Mouse (Mus musculus): Measurements from ENCODE around the gene Syt12.
"Not testable (repeated sequence)": the region's sequence is repeated elsewhere in the genome, so short reads cannot be mapped to it uniquely, and the experiment has no call there.

The Syt12 gene

GRCm38 (mm10) chr19:4491080-4491695 lies 13.9 kb upstream of the Syt12 start:
- DNase-seq (ENCODE audit: extremely low read depth, low read depth, low spot score), result no peak

GRCm38 (mm10) chr19:4487877-4488276 lies 10.6 kb upstream of the Syt12 start:
- no peak for DNase-seq (ENCODE audit: extremely low read depth, low read depth, low spot score)

GRCm38 (mm10) chr19:4485006-4485405 lies 7.8 kb upstream of the Syt12 start:
- DNase-seq (ENCODE audit: extremely low read depth, low read depth, low spot score), result no peak

GRCm38 (mm10) chr19:4482111-4482859 lies 5.0 kb upstream of the Syt12 start:
- no peak for DNase-seq (ENCODE audit: extremely low read depth, low read depth, low spot score)

GRCm38 (mm10) chr19:4481326-4481725 lies 4.1 kb upstream of the Syt12 start:
- no peak for DNase-seq (ENCODE audit: extremely low read depth, low read depth, low spot score)

- no peak for DNase-seq (ENCODE audit: extremely low read depth, low read depth, low spot score)
Measured at GRCm38 (mm10) chr19:4480041-4480440, 2.8 kb upstream of the Syt12 start.

GRCm38 (mm10) chr19:4478190-4478516 lies 906 bp upstream of the Syt12 start:
- no peak for DNase-seq (ENCODE audit: extremely low read depth, low read depth, low spot score)

- DNase-seq (ENCODE audit: extremely low read depth, low read depth, low spot score), result no peak
Measured at GRCm38 (mm10) chr19:4476601-4477257, 518 bp downstream of the Syt12 start.

GRCm38 (mm10) chr19:4475224-4475925 lies 1.9 kb downstream of the Syt12 start:
- DNase-seq (ENCODE audit: extremely low read depth, low read depth, low spot score), result no peak

GRCm38 (mm10) chr19:4474739-4475138 lies 2.5 kb downstream of the Syt12 start:
- DNase-seq (ENCODE audit: extremely low read depth, low read depth, low spot score), result no peak

GRCm38 (mm10) chr19:4473549-4473948 lies 3.7 kb downstream of the Syt12 start:
- no peak for DNase-seq (ENCODE audit: extremely low read depth, low read depth, low spot score)

- no peak for DNase-seq (ENCODE audit: extremely low read depth, low read depth, low spot score)
Measured at GRCm38 (mm10) chr19:4468363-4468762, 8.9 kb downstream of the Syt12 start.

GRCm38 (mm10) chr19:4464666-4465065 lies 12.6 kb downstream of the Syt12 start:
- DNase-seq (ENCODE audit: extremely low read depth, low read depth, low spot score), result no peak

GRCm38 (mm10) chr19:4461981-4462380 lies 15.3 kb downstream of the Syt12 start:
- peak; percentile 42 for DNase-seq (ENCODE audit: extremely low read depth, low read depth, low spot score)

- no peak for DNase-seq (ENCODE audit: extremely low read depth, low read depth, low spot score)
Measured at GRCm38 (mm10) chr19:4456227-4456626, 21.0 kb downstream of the Syt12 start.

GRCm38 (mm10) chr19:4455071-4455800 lies 22.0 kb downstream of the Syt12 start:
- DNase-seq (ENCODE audit: extremely low read depth, low read depth, low spot score), result no peak

GRCm38 (mm10) chr19:4454040-4454439 lies 23.2 kb downstream of the Syt12 start:
- DNase-seq (ENCODE audit: extremely low read depth, low read depth, low spot score), result not testable (repeated sequence)

GRCm38 (mm10) chr19:4452525-4452924 lies 24.7 kb downstream of the Syt12 start:
- DNase-seq (ENCODE audit: extremely low read depth, low read depth, low spot score), result no peak

- DNase-seq (ENCODE audit: extremely low read depth, low read depth, low spot score), result no peak
Measured at GRCm38 (mm10) chr19:4451965-4452364, 25.3 kb downstream of the Syt12 start.

- DNase-seq (ENCODE audit: extremely low read depth, low read depth, low spot score), result no peak
Measured at GRCm38 (mm10) chr19:4451098-4451497, 26.1 kb downstream of the Syt12 start.

- DNase-seq (ENCODE audit: extremely low read depth, low read depth, low spot score), result no peak
Measured at GRCm38 (mm10) chr19:4450666-4451065, 26.6 kb downstream of the Syt12 start.
